Mouse (Mus musculus): Measurements from ENCODE around the gene Bfsp2.
A peak's percentile ranks its signal among the peaks of the same experiment; 100 is the strongest.

The Bfsp2 gene

DNA sequence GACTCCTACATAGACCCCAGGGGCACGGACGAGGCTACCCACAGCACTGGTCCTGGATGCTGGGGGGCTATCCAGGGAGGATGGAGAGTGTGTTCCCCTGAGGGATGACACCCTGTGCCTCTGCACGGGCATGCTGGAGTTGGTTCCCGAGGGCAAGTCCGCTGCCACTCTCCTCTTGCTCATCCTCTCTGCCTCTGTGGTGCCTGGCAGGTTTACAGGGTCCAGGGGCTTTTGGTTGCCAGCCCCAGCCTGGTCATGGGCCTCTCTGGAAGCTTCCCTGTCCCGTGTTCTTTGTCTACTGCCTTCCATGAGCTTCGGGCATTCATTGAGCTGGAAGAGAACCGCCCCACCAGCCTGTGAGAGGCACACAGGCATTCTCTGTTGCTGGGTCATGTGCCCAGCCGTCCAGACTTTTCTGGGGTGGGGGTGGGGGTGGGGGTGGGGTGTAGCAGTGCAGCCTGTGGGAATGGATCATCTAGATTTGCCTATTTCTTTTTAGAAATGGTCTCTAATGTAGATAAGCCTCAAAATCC is at the start of gene Bfsp2:
Bfsp2 (minus strand) TSS at position 377 of the 533 bp plus-strand sequence.
- no peak for DNase-seq (ENCODE audit: low read depth, low spot score)

DNA sequence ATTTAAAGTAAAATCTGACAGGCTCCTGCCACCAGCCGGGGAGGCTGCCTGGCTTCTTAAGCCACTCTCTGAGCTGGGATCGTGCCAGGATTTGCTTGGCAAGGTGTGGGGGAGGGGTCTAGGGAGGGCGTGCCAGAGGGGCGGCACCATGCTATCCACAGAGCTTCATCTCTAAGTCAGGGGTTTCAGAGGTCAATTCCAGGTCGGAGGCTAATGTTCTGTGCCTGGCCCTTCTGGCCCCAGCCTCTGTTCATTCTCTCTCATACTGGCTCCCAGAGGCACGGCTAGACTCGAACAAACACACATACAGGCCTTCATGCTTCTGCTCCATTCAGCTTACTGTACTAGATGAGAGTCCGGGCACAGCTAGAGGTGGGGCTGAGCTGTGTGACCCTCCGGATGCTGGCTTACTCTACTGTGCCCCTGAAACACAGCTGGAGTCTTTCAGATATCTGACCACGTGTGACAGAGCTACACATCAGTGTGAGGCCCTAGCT is 44.9 kb upstream of the Bfsp2 start:
- DNase-seq (ENCODE audit: low read depth, low spot score), result no peak

DNA sequence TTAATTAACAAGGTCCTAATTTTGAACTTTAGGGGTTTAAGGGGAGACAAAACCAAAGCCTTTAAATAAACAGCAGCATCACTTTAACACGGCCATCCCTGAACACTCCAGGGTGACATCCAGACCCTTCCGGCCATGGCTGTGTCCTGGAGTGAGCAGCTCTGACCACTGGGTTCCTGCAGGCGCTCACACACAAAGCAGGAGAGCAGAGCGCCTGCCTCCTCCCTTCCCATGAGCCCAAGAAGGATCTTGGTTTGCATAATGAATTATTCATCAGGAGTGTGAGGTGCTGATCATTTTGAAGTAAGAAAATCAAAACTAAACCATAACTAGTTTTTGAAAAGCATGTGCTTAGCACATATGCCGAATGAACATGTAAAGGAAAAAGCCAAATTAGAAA is 44.4 kb upstream of the Bfsp2 start:
- DNase-seq (ENCODE audit: low read depth, low spot score), result no peak

DNA sequence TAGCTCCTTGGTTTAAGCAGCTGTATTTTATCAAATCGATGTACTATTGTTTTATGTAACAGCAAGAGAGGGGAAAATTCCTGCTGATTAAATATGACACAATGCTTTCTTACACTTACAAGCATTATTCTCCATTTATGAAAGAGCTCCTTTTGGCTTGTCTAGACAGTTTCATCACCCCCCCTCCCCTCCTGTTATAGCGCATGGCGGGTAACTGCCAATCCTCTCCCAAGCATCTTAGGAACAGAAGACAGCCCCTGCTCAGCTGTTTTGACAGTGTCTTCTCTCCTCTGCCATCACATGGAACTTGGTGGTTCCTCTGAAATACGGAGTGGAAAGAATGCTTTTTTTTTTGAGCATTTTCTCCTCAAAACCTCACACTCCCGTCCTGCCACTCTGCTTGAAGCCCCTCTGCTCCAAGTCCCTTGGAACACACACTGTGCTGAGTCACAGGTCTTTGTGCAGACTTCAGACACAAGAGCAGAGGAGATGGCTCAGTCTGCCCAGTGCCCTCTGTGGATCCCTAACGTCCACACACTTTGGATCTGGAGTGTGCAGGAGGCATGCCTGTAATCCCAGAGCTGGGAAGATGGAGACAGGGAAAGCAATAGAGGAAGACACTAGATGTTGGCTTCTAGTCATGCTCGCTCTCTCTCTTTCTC is 43.7 kb upstream of the Bfsp2 start:
- DNase-seq (ENCODE audit: low read depth, low spot score), result no peak

DNA sequence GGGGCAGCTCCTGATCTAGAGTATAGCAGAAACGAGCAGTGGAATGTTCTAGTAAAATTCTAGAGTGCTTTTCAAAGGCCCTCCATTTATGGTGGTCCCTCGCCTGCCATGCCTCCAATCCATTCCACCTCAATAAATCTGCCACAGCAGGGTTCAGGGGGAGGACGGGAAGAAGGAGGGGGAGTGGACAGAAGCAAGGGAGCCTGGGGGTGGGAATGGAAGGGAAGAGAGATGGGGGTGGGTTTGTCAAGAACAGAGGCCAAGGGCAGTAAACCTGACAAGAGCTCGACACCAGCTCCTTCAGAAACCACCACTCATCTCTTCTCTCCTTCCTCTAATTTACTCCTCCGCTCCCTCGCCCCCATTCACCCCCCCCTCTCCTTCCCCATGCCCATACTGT is 42.8 kb upstream of the Bfsp2 start:
- DNase-seq (ENCODE audit: low read depth, low spot score), result no peak

DNA sequence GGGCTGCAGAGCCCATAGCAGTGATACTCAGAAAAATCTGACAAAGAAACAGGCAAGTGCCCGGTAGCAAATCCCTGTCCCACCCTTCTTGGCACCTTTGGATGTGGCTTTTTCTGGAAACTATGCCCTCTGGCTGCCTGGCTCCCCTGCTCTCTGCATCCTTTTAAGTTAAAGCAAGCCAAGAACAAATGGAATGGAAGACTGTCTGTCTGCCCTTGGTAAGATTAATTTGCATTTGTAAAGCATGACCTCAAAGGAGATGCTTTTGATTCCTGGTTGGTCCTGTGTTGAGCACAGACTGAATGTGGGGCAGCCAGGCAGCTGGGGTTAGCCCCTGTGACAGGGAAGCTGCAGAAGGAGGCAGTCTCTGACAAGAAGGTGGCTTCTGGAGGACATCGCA is 33.7 kb upstream of the Bfsp2 start:
- no peak for DNase-seq (ENCODE audit: low read depth, low spot score)

DNA sequence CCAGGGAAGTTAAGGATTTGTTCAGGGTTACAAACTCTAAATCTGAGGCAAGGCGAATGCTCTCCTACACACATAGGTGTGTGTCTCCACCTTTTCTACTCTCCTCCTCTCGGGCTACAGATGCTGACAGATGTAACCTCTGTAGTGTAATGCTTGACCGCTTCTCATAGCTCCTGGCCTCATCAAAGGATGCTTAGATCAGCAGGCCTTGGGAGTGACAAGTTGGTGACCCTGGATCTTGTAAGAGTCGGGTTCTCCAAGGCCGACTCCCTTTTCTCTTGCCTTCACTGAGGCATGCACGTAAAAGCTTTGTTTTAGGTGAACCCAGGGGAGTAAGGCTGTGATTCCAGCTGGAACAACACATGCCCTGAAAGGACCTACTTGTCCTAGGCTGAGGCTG is 32.0 kb upstream of the Bfsp2 start:
- no peak for DNase-seq (ENCODE audit: low read depth, low spot score)

DNA sequence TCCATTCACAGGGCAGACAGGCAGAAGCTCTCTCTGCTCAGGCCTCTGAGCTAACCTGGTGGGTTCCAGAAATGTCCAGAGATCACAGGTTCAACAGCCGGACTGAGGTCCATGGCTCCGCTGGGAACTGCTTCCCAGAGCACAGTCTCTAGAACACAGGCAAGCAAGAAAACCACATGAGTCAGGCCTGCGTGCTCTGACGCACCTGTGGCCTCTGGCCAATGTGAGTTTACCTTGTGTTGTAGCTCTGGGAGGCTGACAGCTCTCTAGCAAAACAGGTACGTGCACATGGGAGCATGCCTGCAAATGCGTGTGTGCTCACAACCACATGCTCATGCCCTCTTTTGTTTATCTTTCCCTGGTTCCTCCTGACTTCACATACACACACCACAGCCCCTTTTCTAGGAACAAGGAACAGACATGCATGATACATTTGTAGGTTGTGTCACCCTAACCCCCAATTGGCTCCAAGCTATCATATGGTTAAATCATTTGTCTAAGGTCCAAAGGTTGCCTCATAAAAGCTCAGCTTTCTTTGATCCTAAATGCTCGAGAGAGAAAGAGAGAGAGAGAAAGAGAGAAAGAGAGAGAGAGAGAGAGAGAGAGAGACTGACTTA is 26.9 kb upstream of the Bfsp2 start:
- no peak for DNase-seq (ENCODE audit: low read depth, low spot score)

DNA sequence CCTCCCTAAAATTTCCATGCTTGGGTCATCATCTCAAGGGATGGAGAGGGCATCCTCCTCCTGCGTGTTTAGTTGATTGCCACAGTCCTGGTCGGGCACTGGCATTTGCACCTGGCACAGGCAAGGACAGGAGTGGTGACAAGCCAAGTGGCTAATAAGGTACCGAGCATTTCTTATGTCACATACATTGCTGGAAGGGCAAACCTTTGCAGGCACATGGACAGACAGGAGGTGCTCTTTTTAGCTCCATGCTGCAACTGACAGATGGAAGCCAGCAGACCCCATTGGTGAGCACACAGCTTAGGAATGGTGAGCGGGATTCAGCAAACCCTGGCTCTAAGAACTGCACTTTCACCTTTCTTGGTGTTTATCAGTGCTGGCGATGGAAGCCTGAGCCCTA is 24.8 kb upstream of the Bfsp2 start:
- DNase-seq (ENCODE audit: low read depth, low spot score), result no peak

DNA sequence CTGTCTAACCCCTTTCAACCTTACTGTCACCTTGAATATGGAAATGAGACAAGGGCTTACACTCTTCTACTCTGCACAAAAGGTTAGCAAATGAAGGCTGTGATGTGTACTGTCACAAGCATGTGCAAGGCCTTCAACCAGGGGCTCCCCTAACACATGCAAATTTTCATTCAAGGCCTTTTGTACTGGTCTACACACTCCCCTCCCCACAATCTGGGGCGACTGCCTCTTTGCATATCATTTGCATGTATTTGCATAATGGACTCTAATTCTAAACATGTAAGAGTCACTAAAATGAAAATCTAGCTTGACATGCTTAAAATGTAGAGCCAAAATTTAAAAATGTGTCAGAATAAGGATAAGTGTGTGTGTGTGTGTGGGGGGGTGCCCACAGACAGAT is 24.4 kb upstream of the Bfsp2 start:
- DNase-seq (ENCODE audit: low read depth, low spot score), result no peak

DNA sequence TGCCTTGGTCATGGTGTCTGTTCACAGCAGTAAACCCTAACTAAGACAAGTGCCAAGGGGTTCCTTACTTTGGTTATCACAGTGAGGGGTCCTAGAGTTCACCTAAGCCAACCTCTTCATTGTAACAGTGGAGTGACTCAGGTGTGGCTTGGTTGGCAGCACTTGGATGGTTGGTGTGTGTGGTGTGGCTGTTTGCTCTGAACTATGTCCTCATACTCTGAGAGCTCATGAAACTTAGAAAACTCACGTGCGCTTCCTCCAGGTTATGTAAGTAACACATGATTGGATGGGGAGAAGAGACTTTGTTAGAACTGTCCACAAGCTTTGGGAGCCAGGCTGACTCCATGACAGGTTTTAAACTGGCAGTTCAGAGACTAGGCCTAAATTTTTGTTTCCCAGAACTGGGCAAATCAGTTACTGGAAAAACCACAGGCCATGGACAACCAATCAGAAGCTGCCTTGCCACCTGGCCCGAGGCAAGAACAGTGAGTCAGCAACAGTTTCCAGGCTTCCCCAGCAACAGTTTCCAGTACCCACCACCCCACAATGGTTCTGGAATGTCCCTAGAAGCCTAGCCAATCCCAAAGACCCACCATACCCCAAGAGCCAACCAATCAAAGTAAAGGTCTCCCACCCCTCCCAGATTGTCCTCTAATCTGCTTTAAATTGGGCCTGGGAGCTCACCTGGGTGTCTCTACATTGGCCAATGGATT is 23.5 kb upstream of the Bfsp2 start:
- no peak for DNase-seq (ENCODE audit: low read depth, low spot score)

DNA sequence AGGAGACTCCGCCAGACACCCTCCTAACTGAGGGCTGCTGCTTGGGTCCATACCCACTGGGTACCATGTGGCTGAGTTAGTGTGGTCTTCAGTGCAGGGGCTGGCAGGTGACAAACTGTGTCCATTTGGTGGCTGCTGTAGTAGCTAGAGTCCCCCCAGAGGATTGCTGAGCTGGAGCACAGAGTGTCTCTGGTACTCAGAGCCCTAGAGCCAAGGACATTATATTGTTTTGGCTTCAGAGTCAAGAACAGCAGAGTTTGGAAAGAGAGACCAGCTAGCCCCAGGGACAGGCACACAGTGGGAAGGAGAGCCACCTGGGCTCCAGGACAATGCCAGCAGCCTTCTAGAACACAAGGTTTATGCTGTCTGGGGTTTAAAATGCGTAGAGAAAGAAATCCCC is 22.4 kb upstream of the Bfsp2 start:
- no peak for DNase-seq (ENCODE audit: low read depth, low spot score)

DNA sequence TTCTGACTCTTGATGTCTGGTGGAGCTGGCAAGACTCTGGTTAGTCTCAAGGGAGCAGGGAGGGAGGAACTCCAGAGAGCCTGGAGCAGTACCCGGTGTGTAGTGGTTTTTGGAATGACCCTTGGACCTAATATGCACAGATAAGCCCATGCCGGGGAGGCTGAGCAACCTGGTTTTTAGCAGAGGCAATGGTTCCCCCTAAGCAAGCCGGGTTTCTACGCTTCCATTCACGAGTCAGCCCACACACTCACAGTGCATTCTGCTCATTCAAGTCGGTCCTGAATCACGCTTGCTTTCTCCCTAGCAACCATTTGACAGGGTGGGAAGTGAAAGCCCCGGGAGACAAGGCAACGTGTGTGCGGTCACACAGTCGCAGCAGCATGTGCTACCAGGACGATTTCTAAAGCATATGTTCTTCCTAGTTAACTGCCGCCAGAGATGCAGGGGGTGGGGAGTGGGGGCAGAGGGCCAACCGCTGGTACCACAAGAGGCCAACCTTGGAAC is 21.7 kb upstream of the Bfsp2 start:
- no peak for DNase-seq (ENCODE audit: low read depth, low spot score)

DNA sequence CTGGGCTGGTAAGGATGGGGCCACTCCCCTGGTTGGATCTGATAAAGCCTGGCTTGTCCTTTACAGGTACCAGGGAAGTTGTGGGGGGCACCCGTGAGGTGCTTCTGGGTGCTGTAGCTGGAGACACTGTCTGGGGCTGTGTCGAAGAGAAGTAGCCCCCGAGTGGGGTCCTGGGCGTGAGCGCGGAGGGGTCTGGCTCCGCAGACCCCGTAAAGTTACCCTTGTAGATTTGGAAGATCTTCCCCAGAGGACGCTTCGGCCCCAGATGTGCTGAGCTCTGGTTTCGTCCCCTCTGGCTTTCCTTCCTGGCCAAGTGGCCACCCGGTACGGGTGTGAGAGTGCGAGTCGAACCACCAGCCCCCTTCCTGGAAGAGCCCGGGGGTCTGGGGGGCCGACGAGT is 19.1 kb upstream of the Bfsp2 start:
- DNase-seq (ENCODE audit: low read depth, low spot score), result no peak

DNA sequence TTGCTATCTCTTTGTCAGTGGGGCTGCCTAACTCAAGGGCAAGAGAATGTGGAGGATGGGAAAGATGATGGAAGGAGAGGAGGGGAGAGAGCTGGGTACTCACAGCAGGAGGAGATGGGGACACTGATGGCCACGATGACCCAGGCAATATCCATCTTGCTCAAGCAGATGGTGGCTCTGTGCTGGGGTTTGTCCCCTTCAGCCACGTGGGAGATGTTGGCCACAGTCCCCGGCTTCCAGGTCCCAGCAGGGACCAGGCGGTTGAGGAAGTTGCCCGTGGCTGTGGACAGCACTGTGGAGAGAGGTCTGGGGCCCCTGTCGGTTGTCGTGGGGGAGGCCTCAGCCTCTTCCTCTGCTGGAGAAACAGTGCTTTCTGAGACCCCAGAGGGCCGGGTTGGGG is 18.5 kb upstream of the Bfsp2 start:
- DNase-seq (ENCODE audit: low read depth, low spot score), result no peak

DNA sequence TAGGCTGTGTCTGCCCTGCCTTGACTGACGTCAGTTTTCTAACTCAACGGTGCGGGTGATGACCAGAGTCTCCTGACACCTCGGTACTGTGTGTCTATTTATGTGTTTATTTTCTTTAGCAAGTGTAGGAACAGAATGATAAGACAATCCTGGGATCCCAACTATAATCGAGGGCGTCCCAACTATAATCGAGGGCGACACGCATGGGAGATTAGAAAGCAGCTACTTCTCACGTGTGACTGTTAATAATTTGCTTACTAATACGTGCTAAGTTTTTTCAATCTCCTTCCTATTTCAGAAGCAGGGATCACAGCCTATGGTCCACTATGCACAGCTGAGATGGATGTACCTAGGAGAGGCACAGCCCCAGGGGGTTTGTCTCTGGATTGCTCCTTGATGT is 15.2 kb upstream of the Bfsp2 start:
- DNase-seq (ENCODE audit: low read depth, low spot score), result no peak

DNA sequence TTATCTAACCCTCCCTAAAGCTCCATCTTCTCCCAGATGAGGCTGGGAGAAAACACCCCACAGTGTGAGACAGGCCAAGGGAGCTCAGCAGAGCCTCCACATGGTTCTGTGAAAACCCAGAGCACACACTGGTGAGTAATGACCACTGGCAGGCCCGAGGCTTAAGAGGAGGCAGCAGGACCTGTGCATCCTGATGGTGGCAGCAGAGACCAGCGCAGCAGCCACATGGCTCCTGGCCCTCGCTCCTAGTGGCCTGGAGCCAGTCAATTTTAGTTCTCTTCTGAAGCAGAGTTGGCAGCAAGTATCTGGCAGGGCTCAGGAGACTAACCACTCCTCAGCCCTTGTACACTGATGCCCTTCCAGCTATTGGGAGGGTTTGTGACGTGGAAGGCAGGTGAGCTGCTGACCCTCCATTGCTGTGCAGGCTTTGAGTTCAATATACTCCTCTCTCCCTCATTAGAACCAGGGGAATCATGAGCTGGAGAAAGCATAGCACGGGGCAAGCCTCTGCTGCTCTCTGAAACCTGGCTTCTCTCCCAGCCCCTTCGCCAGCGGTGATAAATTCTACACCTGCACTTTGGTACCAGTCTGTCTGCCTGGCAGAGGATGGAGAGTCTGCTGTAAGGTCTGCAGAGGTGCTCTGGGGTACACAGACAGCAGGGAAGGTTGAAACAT is 14.3 kb upstream of the Bfsp2 start:
- DNase-seq (ENCODE audit: low read depth, low spot score), result no peak

DNA sequence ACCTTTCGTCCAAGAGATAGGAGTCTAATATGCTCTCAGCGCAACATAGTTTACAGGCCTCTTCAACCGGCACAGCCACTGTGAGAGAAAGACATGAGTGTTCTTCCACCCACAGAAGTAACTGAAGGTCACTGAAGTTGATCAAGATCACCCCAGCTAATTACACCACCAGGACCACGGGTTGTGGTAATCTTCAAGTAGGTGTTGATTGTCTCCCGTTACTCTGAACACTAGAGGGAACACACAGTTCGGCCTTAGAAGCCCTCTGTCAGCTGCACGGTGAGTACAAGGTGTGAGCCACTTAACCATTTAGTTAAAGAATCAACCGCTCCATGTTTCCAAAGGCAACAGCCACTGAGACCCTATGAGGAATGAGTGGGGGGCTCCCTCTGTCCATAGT is 11.8 kb upstream of the Bfsp2 start:
- DNase-seq (ENCODE audit: low read depth, low spot score), result no peak

DNA sequence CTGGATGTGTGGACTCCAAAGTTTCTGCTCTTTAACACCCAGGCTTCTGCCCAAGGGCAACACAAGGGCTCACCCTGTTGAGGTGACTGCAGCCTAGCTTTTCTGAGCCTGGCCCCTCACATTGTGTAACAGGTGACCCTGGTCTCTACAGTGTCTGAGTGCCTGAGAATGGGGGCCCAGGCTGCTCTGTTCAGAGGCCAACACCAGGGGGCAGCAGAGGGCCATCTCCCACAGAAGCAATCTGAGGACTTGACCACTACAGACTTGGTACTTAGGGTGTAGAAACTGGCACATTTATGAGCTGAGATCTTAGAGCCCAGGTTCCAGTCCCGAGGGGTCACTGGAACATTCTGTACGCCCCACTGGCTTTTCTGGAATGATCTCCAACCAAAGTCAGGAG is 10.2 kb upstream of the Bfsp2 start:
- peak; percentile 28 for DNase-seq (ENCODE audit: low read depth, low spot score)

DNA sequence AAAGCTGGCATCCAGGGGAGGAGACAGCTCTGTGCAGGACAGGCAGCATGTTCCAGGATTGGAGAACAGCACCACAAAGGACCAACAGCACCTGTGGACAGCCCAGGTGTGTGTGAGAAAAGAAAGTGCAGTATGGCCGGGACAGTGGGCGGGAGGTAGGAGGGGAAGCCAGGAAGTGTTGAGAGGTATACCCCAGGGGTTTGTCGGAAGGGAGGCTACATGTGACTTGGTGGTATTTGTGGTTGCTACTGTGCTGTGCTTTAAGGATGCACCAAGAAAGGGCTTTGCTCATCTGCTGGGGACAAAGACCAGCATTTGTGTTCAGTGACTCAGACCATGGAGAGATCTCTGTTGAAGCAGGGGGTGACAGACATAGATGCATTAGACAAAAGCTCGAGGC is 9.7 kb upstream of the Bfsp2 start:
- DNase-seq (ENCODE audit: low read depth, low spot score), result no peak

DNA sequence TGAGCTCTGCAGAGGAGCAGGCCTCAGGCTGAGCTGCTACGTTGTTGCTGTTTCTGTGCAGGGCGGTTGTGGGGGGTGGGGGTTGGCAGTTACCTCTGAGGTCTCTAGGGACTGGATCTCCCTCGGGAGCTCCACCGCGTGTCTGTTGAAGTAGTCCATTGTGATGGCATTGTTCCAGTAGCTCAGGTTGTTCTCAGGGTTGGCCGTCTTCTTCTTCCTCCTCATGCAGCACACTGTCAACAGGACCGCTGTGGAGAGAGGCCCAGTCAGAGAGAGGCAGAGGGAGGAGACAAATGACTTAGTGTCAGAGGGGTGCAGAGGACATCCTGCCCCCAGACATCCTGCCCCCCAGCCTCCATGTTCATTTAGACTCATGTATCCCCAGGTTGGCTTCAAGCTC is 8.9 kb upstream of the Bfsp2 start:
- no peak for DNase-seq (ENCODE audit: low read depth, low spot score)

DNA sequence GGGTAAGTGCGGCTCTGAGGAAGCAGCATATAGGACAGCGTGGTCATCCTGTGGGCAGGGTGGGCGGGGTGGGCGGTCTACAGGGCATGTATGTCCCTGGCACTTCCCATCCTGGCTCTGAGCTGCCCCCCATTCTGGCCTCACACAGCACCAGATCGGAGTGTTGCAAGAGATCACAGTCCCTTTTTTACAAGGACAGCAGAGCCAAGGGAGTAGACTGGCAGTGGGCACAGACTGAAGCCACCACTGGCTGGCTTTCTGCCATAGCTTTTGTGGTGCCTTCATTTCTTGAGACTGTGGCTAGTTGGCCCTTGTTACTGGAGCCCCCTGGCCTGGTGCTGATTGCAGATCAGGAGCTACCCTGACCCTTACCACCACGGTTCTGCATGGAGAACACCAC is 6.0 kb upstream of the Bfsp2 start:
- DNase-seq (ENCODE audit: low read depth, low spot score), result no peak

Measured in WW6 (cell line).